Mouse (Mus musculus) heart, postnatal 4 days (tissue): ENCODE results near the gene Morc3. TPM values are rescaled to one million over a fixed set of nuclear protein-coding genes. Genes with fewer than 3 reads are reported as not detected.

ENCODE experiments used
- DNase-seq: peaks from one replicate; pipeline ENCODE4 v3.0.0; 2021
- total RNA-seq, 2 experiments: library from RNA; stranded (reverse); gene quantifications; 2 replicates each; pipeline ENCODE4 v1.2.3; 2021

Morc3 gene
- total RNA-seq, 2 experiments from 2014 or later: 23.7 to 26.5 TPM

GRCm38 (mm10) chr16:93884086-93884721 lies 52.3 kb downstream of the Morc3 start:
- peak; percentile 21 for DNase-seq

DNA sequence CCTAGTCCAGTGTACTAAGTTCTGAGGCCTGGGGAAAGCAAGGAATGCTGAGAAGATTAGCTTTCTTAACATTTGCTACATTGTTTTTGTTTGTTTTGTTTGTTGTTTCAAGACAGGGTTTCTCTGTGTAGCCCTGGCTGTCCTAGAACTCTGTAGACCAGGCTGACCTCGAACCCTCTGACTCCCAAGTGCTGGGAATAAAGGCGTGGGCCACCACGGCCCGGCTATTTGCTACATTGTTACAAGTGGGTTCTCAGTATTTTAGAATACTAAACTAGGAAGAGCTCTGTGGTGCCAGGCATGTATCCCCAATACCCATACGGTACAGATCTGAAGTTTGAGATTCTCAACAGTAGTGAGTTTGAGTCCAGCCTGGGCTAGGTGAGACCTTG lies 52.8 kb downstream of the Morc3 start:
- DNase-seq: no peak

DNA sequence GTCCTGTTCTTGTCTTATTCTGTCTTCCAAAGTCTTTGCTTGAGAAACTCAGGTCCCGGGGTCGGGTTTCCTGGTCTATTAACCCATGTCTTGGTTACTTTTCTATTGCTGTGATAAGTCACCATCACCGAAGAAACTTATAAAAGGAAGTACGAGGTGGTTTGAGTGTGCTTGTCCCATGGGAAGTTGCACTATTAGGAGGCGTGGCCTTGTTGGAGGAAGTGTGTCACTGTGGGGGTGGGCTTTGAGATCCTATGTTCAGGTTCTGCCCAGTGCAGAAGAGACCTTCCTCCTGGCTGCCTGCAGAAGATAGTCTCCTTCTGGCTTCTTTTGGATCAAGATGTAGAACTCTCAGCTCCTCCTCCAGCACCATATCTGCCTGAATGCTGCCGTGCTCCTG lies 56.6 kb downstream of the Morc3 start:
- no peak for DNase-seq

DNA sequence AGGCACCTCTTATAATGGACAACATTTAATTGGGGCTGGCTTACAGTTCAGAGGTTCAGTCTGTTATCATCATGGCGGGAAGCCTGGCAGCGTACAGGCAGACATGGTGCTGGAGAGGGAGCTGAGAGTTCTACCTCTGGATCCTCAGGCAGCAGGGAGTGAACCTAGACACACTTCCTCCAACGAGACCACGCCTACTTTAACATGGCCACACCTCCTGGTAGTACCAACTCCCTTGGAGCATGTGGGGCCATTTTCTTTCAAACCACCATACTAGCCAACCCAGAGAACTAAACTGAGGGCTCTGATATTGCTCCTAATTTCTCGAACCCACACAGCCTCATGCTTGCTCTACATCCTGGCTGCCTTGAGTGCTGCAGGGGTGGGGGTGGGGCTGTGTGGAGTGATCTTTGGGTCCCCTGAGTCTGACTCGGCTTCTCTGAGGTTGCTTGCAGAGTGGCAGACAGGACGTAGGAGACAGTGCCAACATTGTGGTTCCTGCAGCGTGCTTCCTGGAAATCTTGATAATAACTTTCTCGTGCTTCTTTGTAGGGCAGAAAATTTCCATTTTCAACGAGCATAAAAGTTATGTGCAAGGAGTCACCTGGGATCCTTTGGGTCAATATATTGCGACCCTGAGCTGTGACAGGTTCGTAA lies 59.2 kb downstream of the Morc3 start:
- DNase-seq: no peak

GRCm38 (mm10) chr16:93893285-93893684 lies 61.4 kb downstream of the Morc3 start:
- DNase-seq: no peak

GRCm38 (mm10) chr16:93903027-93903426 lies 71.1 kb downstream of the Morc3 start:
- DNase-seq: no peak

DNA sequence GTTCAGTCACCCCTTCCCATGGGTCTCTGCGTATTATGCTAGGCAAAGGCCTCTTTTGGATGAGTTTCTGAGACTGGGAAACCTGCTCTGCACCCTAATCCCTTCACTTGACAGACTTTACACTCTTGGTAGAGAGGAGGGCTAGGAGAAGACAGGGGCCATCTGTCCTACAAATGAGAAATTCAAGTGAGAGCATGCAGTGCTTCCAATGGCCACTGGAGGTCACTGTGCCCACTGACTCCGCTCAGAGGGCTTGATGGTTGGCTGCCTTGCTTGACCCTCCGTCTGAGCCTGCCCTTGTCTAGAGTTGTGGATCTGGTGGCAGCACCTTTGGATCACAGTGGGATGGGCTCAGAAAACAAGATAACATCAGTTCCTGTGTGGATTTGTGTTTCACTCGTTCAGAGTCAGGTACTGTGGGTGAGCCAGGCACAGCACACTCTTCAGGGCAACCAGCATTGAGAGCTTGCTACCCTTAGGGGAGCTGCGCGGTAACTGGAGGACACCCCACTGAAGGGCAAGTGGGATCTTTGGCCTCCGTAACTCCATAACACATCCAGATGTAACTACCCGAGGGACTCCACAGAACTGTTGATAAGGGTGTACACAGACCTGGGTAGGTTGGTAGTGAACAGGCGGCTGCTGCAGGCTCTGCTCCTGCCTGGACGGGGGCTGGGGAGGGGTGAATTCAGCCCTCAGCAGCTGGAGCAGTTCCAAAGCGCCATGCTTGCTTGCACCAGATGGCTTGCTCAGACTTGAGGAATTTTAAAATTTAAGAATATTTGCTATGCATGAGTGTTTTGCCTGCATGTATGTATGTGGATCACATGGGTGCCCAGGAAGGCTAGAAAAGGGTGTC lies 74.5 kb downstream of the Morc3 start:
- peak; percentile 73 for DNase-seq

DNA sequence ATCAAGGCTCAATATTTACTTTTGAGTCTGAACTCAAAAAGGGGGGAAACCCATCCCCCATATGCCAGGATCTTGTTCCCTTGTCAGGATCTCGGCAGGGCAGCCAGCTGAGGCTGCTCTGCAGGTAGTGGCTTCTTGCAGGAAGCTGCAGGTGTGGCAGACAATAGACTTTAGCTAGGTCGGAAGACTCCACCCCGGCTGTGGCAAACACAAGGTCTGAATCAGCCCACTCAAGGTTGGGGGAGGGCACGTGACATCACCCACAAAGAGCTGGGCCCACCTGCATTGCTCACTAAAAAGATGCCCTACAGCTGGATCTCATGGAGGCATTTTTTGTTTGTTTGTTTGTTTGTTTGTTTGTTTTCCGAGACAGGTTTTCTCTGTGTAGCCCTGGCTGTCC lies 75.8 kb downstream of the Morc3 start:
- DNase-seq: no peak

DNA sequence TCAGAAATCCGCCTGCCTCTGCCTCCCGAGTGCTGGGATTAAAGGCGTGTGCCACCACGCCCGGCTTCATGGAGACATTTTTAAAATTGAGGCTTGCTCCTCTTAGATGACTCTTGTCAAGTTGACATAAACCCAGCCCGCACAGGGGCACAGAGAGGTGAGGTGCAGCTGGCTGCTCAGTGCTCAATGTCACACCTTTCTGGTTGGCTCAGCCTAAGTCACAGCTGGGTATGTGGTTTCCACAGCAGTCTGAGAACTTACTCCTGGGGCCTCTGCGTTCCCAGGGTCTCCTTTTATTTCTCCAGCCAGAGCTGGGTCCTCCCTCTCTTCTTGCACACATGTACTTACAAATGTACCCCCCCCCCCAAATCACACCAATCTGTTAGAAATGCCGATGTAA lies 76.3 kb downstream of the Morc3 start:
- DNase-seq: no peak

DNA sequence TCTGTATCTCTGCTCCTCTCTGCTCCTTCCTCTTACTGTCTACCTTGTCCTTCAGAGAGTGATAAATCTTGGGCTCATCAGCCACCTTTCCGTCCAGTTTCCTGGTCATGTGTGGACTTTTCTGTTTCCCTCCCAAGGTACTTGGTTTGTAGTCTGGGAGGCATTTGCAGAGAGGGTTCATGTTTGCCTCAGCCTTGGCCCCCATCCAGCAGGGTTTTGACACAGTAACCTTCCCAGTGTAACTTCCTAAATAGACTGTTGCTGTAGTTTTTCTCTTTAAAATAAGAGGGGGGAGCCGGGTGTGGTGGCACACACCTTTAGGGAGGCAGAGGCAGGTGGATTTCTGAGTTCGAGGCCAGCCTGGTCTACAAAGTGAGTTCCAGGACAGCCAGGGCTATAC lies 78.0 kb downstream of the Morc3 start:
- DNase-seq: peak; percentile 16

- DNase-seq: no peak
Observed at GRCm38 (mm10) chr16:93910735-93911665, 79.1 kb downstream of the Morc3 start.

GRCm38 (mm10) chr16:93912158-93912557 lies 80.2 kb downstream of the Morc3 start:
- DNase-seq: no peak

- DNase-seq: no peak
Observed at GRCm38 (mm10) chr16:93912808-93913207, 80.9 kb downstream of the Morc3 start.

GRCm38 (mm10) chr16:93913881-93914576 lies 82.1 kb downstream of the Morc3 start:
- DNase-seq: no peak

DNA sequence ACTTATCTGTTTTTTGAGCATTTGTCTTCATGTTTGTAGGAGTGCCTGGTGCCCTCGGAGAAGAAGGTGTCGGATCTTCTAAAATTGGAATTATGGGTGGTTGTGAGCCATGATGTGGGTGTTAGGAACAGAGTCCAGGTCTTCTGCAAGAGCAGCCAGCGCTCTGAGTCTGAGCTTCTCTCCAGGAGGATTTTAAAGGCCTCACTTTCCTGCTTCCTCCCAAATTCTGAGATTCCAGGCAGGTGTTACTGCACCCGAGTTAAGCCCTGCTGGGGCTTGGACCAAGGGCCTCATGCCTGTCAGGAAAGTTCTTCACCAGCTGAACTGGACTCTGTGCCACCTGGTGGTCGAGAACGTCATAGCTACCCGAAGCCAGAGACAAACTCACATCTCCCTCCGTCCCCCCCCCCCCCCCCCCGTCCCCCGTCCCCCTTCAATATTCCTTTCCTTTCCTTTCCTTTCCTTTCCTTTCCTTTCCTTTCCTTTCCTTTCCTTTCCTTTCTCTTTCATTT lies 83.5 kb downstream of the Morc3 start:
- peak; percentile 68 for DNase-seq

DNA sequence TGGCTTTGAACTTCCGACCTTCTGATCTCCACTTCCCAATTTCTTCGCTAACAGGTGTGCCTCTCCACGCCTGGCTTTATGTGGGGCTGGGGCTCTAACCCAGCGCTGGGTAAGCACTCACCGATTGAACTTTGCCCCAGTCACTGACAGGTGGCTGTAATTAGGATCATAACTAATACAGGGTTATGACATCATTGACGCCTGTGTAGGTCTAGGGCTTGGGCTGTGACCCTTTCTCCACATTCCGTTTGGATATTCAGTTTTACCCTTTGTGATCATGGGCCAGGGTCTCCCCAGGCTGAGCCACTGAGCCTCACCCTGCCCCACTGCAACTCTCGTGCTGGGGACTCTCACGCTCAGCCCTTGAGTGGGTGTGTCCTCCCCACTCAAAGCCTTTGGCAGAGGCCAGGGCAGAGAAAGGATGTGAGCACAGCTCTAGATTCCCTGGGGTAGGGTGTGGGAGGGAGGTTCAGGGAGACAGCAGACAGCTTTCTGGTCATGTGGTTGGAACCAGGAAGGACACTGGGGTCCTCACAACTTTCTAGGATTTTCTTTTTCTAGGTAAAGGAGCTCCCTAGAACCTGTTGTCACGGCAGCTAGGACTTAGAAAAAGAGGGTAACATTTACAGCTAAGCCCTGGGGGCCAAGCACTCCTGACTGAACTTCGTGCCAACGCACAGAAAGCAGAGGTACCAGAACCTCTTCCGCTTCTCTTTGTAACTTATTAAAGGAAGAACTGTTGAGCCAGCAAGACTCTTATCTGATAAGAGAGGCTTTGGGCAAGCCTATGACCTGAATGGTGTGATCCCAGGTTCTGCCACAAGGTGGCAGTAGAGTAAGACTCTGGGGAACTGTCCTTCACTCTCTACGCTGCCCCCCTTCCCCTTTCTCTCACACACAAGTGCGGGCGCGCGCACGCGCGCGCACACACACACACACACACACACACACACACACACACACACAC lies 86.1 kb downstream of the Morc3 start:
- peak; percentile 86 for DNase-seq

DNA sequence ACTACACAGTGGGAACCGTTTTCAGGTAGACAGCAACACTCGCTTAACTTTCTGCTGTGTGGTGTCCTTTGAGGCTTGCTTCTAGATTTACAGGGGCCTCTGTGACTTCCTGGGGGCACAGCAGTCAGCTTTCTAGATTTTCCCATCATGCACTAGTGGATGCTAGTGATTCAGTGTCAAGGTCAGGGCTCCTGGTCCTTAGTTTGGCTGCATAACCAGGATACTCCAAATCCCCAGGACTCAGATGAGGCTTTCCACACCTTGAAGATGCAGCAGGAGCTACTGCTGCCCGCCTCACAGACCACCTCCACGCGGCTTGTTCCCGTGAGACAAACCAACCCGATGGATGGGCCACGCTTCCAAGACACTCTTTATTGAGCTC lies 86.7 kb downstream of the Morc3 start:
- DNase-seq: no peak

- DNase-seq: no peak
Observed at GRCm38 (mm10) chr16:93919189-93919588, 87.3 kb downstream of the Morc3 start.

DNA sequence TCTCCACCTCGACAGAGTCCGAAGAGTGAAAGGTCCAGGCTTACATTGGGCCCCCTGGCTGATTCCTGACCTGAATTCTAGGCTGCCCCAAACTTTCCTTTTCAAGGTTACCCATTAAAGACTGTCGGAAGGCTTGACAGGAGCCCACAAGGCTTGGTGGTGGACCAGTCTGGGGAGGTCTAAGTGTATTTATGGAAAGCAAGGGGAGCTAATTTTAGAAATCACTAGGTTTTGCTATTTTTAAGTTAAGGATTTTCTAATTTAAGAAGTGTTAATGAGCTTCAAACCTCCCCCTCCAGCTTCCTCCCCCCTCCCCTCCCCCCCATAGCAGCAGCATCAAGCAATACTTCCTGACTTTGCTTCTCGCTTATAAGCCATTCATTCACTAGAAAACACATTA lies 88.8 kb downstream of the Morc3 start:
- no peak for DNase-seq

- DNase-seq: no peak
Observed at GRCm38 (mm10) chr16:93922835-93923389, 91.0 kb downstream of the Morc3 start.
